Mouse (Mus musculus) MEL (cell line): ENCODE data around the gene Olfr318. TPM values are rescaled to one million over a fixed set of nuclear protein-coding genes. Genes with fewer than 3 reads are reported as not detected.

Experiments used
- DNase-seq: peaks from one replicate; pipeline ENCODE4 v3.0.0; 2011; ENCODE audit warnings: low read depth, low spot score
- H3K27ac ChIP-seq: 2 replicates; pipeline ENCODE4 v1.5.1; 2012; ENCODE audit warnings: low read depth, mild to moderate bottlenecking, control low read depth, low read length, moderate library complexity; ENCODE audit not compliant: control insufficient read depth
- H3K27me3 ChIP-seq, 2 experiments: fragments of 150-350 bp in 1 of 2; sonication (generic) in 1 of 2; 2 replicates each; pipeline ENCODE4 v1.6.1; 2012; ENCODE audit warnings: low read length in 2 of 2, mild to moderate bottlenecking in 2 of 2, improper control_type of control experiment in 1 of 2, moderate library complexity in 1 of 2; ENCODE audit not compliant: insufficient read depth in 2 of 2, control insufficient read depth in 1 of 2
- H3K36me3 ChIP-seq, 2 experiments: 2 replicates each; pipeline ENCODE4 v1.6.1; 2012 to 2014; ENCODE audit warnings: low read length in 2 of 2, improper control_type of control experiment in 1 of 2, inconsistent platforms in 1 of 2, mild to moderate bottlenecking in 1 of 2; ENCODE audit not compliant: insufficient read depth in 2 of 2, control insufficient read depth in 1 of 2
- H3K4me1 ChIP-seq, 2 experiments: fragments of 150-350 bp in 1 of 2; sonication (generic) in 1 of 2; 2 replicates each; pipeline ENCODE4 v1.6.1; 2012; ENCODE audit warnings: low read length in 2 of 2, improper control_type of control experiment in 1 of 2, mild to moderate bottlenecking in 1 of 2; ENCODE audit not compliant: insufficient read depth in 2 of 2, control insufficient read depth in 1 of 2
- H3K4me3 ChIP-seq, 2 experiments: fragments of 150-350 bp in 1 of 2; sonication (generic) in 1 of 2; 2 replicates each; pipeline ENCODE4 v1.5.1; 2012; ENCODE audit warnings: low read depth in 2 of 2, low read length in 2 of 2, mild to moderate bottlenecking in 2 of 2, moderate library complexity in 2 of 2, control low read depth in 1 of 2, improper control_type of control experiment in 1 of 2; ENCODE audit not compliant: control insufficient read depth in 1 of 2, insufficient read depth in 1 of 2
- H3K79me2 ChIP-seq: 2 replicates; pipeline ENCODE4 v1.6.1; 2012; ENCODE audit warnings: mild to moderate bottlenecking, low read length, moderate library complexity; ENCODE audit not compliant: control insufficient read depth, poor library complexity, insufficient read depth
- H3K9ac ChIP-seq: 2 replicates; pipeline ENCODE4 v1.6.1; 2012; ENCODE audit warnings: low read depth, mild to moderate bottlenecking, control low read depth, low read length, moderate library complexity; ENCODE audit not compliant: control insufficient read depth, poor library complexity, severe bottlenecking
- H3K9me3 ChIP-seq: fragments of 150-350 bp; sonication (generic); replicated peaks from 2 replicates; pipeline ENCODE4 v1.6.1; 2012; ENCODE audit warnings: mild to moderate bottlenecking, low read length, improper control_type of control experiment, moderate library complexity; ENCODE audit not compliant: insufficient read depth
- CTCF ChIP-seq, 3 experiments: IDR thresholded peaks in 2 of 3; conservative IDR thresholded peaks in 1 of 3; 2 replicates each; pipeline ENCODE4 v1.5.1; 2011 to 2012; ENCODE audit warnings: low read length in 3 of 3, low read depth in 2 of 3, mild to moderate bottlenecking in 2 of 3, improper control_type of control experiment in 1 of 3, inconsistent platforms in 1 of 3, mixed read lengths in 1 of 3, moderate library complexity in 1 of 3; ENCODE audit not compliant: control insufficient read depth in 1 of 3, insufficient read depth in 1 of 3, poor library complexity in 1 of 3, severe bottlenecking in 1 of 3
- EP300 ChIP-seq, 2 experiments: IDR thresholded peaks; 2 replicates each; pipeline ENCODE4 v1.6.1; 2011; ENCODE audit warnings: improper control_type of control experiment in 2 of 2, low read length in 2 of 2, low read depth in 1 of 2, mild to moderate bottlenecking in 1 of 2
- GABPA ChIP-seq: IDR thresholded peaks from 2 replicates; pipeline ENCODE4 v1.6.1; 2012; ENCODE audit warnings: low read depth, mild to moderate bottlenecking, inconsistent platforms, low read length, improper control_type of control experiment, moderate library complexity
- HCFC1 ChIP-seq: IDR thresholded peaks from 2 replicates; pipeline ENCODE4 v1.6.1; 2012; ENCODE audit warnings: low read depth, mild to moderate bottlenecking, inconsistent platforms, low read length, improper control_type of control experiment, moderate library complexity
- JUND ChIP-seq: IDR thresholded peaks from 2 replicates; pipeline ENCODE4 v1.6.1; 2011; ENCODE audit warnings: low read depth, mild to moderate bottlenecking, improper control_type of control experiment, low read length
- MAZ ChIP-seq: IDR thresholded peaks from 2 replicates; pipeline ENCODE4 v1.6.1; 2012; ENCODE audit warnings: low read depth, mild to moderate bottlenecking, inconsistent platforms, low read length, improper control_type of control experiment
- MYB ChIP-seq: IDR thresholded peaks from 2 replicates; pipeline ENCODE4 v1.6.1; 2011; ENCODE audit warnings: mild to moderate bottlenecking, low read depth, low read length, improper control_type of control experiment
- NRF1 ChIP-seq: IDR thresholded peaks from 2 replicates; pipeline ENCODE4 v1.6.1; 2014; ENCODE audit warnings: low read depth, mild to moderate bottlenecking, inconsistent platforms, low read length, improper control_type of control experiment, moderate library complexity; ENCODE audit not compliant: poor library complexity, insufficient read depth, severe bottlenecking
- POLR2AphosphoS2 ChIP-seq: IDR thresholded peaks from 2 replicates; pipeline ENCODE4 v1.6.1; 2011; ENCODE audit warnings: low read length, improper control_type of control experiment
- RAD21 ChIP-seq: IDR thresholded peaks from 2 replicates; pipeline ENCODE4 v1.6.1; 2011; ENCODE audit warnings: mild to moderate bottlenecking, low read depth, low read length, improper control_type of control experiment
- SMC3 ChIP-seq: IDR thresholded peaks from 2 replicates; pipeline ENCODE4 v1.6.1; 2011; ENCODE audit warnings: low read depth, low read length, improper control_type of control experiment
- TBP ChIP-seq: IDR thresholded peaks from 2 replicates; pipeline ENCODE4 v1.8.0; 2011; ENCODE audit warnings: low read depth, low read length, improper control_type of control experiment
- TCF12 ChIP-seq: IDR thresholded peaks from 2 replicates; pipeline ENCODE4 v1.6.1; 2014; ENCODE audit warnings: low read depth, mild to moderate bottlenecking, inconsistent platforms, low read length, improper control_type of control experiment, moderate library complexity
- USF1 ChIP-seq: IDR thresholded peaks from 2 replicates; pipeline ENCODE4 v1.6.1; 2014; ENCODE audit warnings: low read depth, mild to moderate bottlenecking, inconsistent platforms, low read length, improper control_type of control experiment, moderate library complexity
- ZC3H11A ChIP-seq: IDR thresholded peaks from 2 replicates; pipeline ENCODE4 v1.6.1; 2012; ENCODE audit warnings: low read depth, mild to moderate bottlenecking, inconsistent platforms, low read length, improper control_type of control experiment
- polyA plus RNA-seq, 2 experiments: library from polyadenylated mRNA; stranded (reverse) in 1 of 2; unstranded in 1 of 2; fragments of >175 nt in 1 of 2; fragments of >200 nt in 1 of 2; gene quantifications; 2 replicates each; pipeline versions ENCODE4 v1.2.1 to v1.2.4; 2012; ENCODE audit warnings: low replicate concordance in 2 of 2, low read depth in 1 of 2; ENCODE audit not compliant: insufficient read length in 2 of 2, insufficient read depth in 1 of 2, missing spikeins in 1 of 2
- total RNA-seq: library from RNA; depleted of rRNA; stranded (reverse); fragments of 300-350 nt; gene quantifications from 2 replicates; pipeline ENCODE4 v1.2.3, GENCODE M21; 2012

The Olfr318 gene
- total and polyA plus RNA-seq, 3 experiments: 0.06 TPM; not detected in 2

DNA sequence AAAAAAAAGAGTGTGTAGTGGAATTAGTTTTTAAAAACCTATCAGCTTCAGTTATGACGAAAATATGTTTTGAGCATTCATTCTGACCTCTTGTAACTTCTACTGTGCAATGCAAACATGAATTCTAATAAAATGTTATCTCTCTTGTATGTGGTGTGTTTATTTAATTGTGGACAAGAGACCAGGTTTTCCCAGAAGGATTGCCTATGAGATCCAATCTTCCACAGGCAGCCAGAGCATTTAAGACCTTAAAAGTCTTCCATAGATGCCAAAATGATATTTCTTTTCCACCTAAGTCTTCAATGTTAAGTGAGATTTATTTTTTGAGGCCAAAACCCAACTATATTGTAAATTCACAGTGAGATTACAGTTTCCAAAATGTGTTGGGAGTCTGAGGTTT, 43.0 kb downstream of the Olfr318 start, which contains the start of gene Olfr320:
Gene Olfr320, plus strand, starts transcription at position 301 of the 400 bp plus-strand sequence.
- Histone ChIP-seq H3K36me3 (no peaks in the 10 kb centered on the region), H3K4me1 (no peaks in the 10 kb centered on the region), H3K27me3 (peaks cover 6% of the 10 kb centered on the region in 2 experiments; a peak in 3 of 4 replicates), H3K27ac (no peak within 1 kb of the TSS), H3K9ac (no peak within 1 kb of the TSS), H3K79me2 (no peaks in the 10 kb centered on the region), H3K4me3 (no peak within 1 kb of the TSS), H3K9me3 (no peaks in the 10 kb centered on the region)
- no peak for TF ChIP-seq EP300 (IDR thresholded peaks at IDR 0.05; ENCODE audit: low read depth in 1 of 2, low read length in 2 of 2)
- TF ChIP-seq GABPA: no peak
- no peak for TF ChIP-seq MAZ
- TF ChIP-seq POLR2AphosphoS2: no peak
- TF ChIP-seq MYB: no peak
- no peak for TF ChIP-seq NRF1
- no peak for TF ChIP-seq TBP
- TF ChIP-seq SMC3: no peak
- TF ChIP-seq TCF12: no peak
- DNase-seq: peak; percentile 1

DNA sequence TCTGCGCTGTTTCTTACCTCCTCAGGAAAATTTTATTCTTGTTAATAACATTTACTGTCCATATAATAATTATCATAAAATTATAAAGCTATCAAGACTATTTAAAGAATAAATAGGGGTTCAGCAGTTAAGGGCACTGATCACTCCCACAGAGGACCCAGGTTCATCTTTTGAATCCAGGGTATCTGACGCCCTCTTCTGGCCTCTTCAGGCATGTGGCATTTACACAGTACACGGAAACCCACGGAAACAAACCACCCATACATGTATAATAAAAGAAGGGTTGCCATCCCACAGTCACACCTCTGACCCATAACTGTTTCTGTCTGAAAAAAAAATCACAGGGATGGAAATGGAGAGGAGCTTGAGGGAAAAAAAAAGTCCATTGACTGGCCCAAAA, 52.0 kb downstream of the Olfr318 start:
- Histone ChIP-seq H3K9me3 (no peaks in the 10 kb centered on the region), H3K79me2 (no peaks in the 10 kb centered on the region), H3K4me3 (no peak overlapping the region), H3K36me3 (no peaks in the 10 kb centered on the region), H3K4me1 (no peaks in the 10 kb centered on the region), H3K27ac (no peak overlapping the region), H3K27me3 (peaks cover 1 to 7% of the 10 kb centered on the region in 2 experiments; a peak in 3 of 4 replicates), H3K9ac (no peak overlapping the region)
- no peak for TF ChIP-seq POLR2AphosphoS2
- TF ChIP-seq ZC3H11A: peak; percentile 30; the same call in 1 of the 2 replicates
- peak; percentile 59 for TF ChIP-seq SMC3
- TF ChIP-seq RAD21: peak; percentile 57
- no peak for TF ChIP-seq JUND
- no peak for TF ChIP-seq HCFC1
- no peak for TF ChIP-seq USF1
- peak; percentile 38 to 59 (median 50) for TF ChIP-seq CTCF (IDR thresholded peaks at IDR 0.05 in 2 of 3, conservative IDR thresholded peaks at IDR 0.05 in 1 of 3; ENCODE audit: control insufficient read depth in 1 of 3, insufficient read depth in 1 of 3, low read depth in 2 of 3, low read length in 3 of 3, poor library complexity in 1 of 3, severe bottlenecking in 1 of 3)
- peak; percentile 37 for DNase-seq
